Mouse (Mus musculus) urinary bladder, postnatal 25 days (tissue): Measurements from ENCODE around the gene Rpl3l.

Source experiments
- DNase-seq: peaks from one replicate; pipeline ENCODE4 v3.0.0; 2022; ENCODE audit warnings: low spot score

Gene Rpl3l

GRCm38 (mm10) chr17:24743896-24744295 lies 16.3 kb downstream of the Rpl3l start:
- no peak for DNase-seq

GRCm38 (mm10) chr17:24744381-24744780 lies 16.8 kb downstream of the Rpl3l start:
- no peak for DNase-seq

- peak; percentile 79 for DNase-seq
Observed at GRCm38 (mm10) chr17:24745526-24746497, 18.2 kb downstream of the Rpl3l start.

- DNase-seq = no peak
Observed at GRCm38 (mm10) chr17:24746986-24747385, 19.4 kb downstream of the Rpl3l start.

GRCm38 (mm10) chr17:24751528-24751927 lies 23.9 kb downstream of the Rpl3l start:
- no peak for DNase-seq

GRCm38 (mm10) chr17:24752415-24753394 lies 25.1 kb downstream of the Rpl3l start, which contains the start of gene Hs3st6:
Gene Hs3st6, plus strand, starts transcription at chr17:24752988.
- peak; percentile 13 for DNase-seq

GRCm38 (mm10) chr17:24757394-24757793 lies 29.8 kb downstream of the Rpl3l start:
- no peak for DNase-seq

GRCm38 (mm10) chr17:24761121-24761520 lies 33.5 kb downstream of the Rpl3l start:
- no peak for DNase-seq

GRCm38 (mm10) chr17:24765016-24765905 lies 37.6 kb downstream of the Rpl3l start:
- DNase-seq = no peak

GRCm38 (mm10) chr17:24766266-24766875 lies 38.8 kb downstream of the Rpl3l start:
- DNase-seq = no peak

GRCm38 (mm10) chr17:24769146-24769545 lies 41.5 kb downstream of the Rpl3l start:
- DNase-seq = no peak

- DNase-seq = no peak
Observed at GRCm38 (mm10) chr17:24773241-24773640, 45.6 kb downstream of the Rpl3l start.

- no peak for DNase-seq
Observed at GRCm38 (mm10) chr17:24775173-24775572, 47.6 kb downstream of the Rpl3l start.

GRCm38 (mm10) chr17:24777073-24777472 lies 49.5 kb downstream of the Rpl3l start:
- no peak for DNase-seq

GRCm38 (mm10) chr17:24780821-24781220 lies 53.2 kb downstream of the Rpl3l start:
- no peak for DNase-seq
